Mouse (Mus musculus) kidney, postnatal 14 days (tissue): ENCODE measurements around the gene Snrpa1.

Experiments
- DNase-seq: peaks from one replicate; pipeline ENCODE4 v3.0.0; 2022; ENCODE audit warnings: mixed read lengths

Gene Snrpa1

GRCm38 (mm10) chr7:66115821-66116343, 57.1 kb downstream of the Snrpa1 start:
- DNase-seq: no peak

GRCm38 (mm10) chr7:66116906-66117482, 58.2 kb downstream of the Snrpa1 start:
- no peak for DNase-seq

- no peak for DNase-seq
Measured at GRCm38 (mm10) chr7:66118046-66118445, 59.2 kb downstream of the Snrpa1 start.

- no peak for DNase-seq
Measured at GRCm38 (mm10) chr7:66118796-66119195, 60.0 kb downstream of the Snrpa1 start.

GRCm38 (mm10) chr7:66120139-66120538, 61.3 kb downstream of the Snrpa1 start:
- DNase-seq: no peak

GRCm38 (mm10) chr7:66120702-66121396, 62.0 kb downstream of the Snrpa1 start:
- no peak for DNase-seq
